Mouse (Mus musculus): ENCODE data around the gene Dusp18.

Gene Dusp18

DNA sequence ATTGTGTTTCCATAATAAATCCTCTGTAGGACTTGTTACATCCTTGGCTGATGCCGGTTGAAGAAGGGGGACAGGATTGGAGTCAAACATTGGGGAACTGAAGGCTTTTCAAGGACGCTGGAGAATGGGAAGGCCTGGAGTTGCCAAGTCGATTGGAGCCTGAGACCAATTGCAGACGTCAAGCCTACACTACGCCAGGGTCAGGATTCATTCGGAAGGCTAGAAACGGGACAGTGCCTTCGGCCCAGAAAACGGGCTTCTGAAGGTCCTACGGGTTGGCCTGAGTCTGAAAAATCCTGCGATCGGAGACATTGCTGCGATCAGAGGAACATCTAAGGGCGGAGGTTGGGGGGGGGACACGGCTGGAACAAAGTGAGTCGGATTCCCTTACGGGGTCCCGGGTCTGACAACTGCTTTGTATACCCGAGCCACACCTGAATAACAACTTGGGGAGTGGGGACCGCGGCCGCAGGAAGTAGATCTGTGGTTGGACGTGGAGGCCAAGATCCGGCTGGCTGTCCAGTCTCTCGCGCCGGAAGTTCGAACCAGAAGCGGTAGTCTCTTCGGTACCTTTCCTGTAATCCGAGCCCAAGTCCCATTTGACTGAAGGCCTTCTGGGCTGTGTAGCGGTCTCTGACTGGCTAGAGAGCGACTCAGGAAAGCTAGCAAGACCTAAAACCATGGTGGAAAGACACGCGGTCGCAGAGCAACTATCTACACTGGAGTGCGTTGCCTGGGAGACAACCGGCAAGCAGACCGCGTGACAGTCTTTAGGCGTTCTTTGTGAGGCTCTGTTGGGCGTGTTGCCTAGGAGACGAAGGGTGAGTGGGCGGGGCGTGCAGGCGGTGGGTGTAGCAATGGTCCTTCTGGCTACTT, at the start of gene Dusp18, which contains the start of gene 4921536K21Rik:
TSS of gene Dusp18 (plus strand) at position 835 of the 876 bp plus-strand sequence.
TSS of gene 4921536K21Rik (minus strand) at position 693 of the 876 bp plus-strand sequence.
- DNase-seq (ENCODE audit: low spot score), result peak; percentile 98

DNA sequence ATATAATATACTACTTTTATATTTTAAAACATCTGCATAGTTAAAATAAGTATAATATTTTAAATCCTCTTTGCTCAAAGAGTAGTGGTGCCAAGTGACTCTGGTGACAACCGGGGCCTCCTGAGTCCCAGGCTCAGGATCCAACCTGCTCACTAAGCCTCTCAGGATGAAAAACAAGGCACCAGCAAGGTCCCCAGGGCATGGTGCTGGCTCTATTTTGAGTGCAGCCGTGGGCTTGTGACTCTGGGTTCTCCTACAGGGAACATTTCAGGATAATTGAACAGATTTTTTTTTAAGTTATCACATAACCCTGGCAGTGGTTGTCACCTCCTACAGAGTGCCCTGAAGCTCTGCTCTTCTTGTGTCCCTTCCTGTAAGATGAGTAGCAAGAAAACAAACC, 48.7 kb upstream of the Dusp18 start:
- DNase-seq (ENCODE audit: low spot score), result no peak

DNA sequence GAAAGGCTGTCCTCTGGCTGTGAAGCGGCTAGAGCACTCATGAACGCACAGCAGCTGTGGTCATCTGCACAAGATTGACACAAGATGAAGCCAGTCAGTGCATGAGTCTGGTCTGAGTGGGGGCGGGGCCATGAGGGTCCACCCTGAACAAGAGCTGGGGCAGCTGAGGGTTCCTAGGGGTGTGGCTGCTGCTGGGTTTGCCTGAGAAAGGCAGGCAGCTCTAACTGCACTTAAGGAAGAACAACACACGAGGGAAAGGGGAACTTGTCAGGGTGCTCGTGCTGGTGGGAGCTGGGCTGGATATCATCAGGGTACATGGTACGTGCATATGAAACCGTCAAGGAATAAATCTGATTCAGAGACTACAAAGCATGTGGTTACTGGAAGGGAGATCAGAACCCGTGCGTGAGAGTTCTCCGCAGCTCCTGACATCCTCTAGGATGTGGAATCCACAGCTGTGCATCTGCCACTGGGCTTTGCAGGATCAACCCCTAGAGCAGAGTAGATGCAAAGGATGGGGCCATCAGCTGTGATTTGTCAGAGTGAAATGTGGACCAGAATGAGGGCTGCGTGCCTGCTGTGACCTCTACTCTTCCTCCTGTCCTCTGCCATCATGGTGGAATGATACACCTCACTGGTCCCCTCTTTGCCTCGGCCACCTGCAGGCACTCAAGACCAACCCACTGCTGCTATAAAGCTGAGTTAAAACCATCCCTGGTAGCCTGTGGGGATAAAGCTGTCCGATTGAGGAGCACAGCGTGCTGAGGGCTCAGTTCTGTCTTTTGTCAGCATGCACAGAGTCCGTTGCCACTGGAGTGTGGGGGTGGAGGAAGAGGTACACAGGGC, 45.3 kb upstream of the Dusp18 start:
- peak; percentile 28 for DNase-seq (ENCODE audit: low spot score)

DNA sequence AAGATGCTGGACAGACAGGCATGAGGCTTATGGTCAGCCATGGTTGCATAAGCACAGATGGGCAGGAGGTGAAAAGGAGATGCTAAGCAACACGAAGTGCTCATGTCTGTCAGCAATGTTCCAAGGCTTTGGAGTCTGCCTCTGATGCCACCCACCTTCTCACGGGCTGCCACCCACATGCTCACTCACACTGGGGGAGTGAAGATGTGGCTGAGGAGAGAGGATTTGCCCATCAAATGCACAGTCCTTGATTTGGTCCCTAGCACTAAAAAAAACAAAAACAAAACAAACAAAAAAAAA, 44.8 kb upstream of the Dusp18 start:
- no peak for DNase-seq (ENCODE audit: low spot score)

DNA sequence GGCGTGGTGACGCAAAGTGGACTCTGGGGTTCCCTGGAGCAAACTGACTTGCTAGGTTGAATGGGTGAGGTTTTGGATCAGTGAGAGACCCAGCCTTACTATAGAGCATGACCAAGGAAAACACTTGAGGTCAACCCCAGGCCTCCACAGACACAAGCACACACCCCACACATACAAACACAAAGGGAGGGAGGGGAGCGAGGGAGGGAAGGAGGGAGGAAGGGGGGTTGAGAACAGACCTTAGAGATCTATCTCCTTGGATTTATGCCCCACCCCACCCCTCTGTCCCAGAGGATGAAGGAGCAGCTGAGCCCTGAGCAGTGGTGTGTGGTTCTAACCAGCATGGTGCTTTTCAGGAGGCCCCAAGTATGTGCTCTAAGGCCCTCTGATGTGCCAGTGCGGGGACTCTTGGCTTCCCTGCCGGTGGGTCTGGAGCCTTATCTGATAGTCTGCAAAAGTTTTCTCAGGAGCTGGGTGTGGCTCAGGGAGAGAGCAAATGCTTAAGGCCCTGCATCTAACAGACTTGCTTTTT, 44.2 kb upstream of the Dusp18 start:
- no peak for DNase-seq (ENCODE audit: low spot score)

DNA sequence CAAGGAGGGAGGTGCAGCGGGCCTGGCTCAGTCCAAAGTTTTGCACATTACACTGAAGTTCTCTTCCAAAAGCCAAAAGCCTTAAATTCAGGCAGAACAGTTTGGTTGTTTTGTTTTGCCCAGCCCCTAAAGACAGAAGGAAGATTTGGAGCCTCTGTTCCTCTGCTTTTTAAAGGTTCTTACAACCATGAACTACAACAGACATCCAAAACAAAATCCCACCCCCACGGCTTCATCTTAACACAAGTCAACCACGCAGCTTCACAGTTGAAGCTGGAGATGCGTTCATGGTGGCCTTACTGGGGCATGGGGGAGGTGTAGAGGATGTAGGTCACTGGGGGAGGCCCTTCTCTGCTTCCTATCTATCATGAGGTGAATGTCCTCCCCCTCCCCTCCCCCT, 43.2 kb upstream of the Dusp18 start:
- no peak for DNase-seq (ENCODE audit: low spot score)

DNA sequence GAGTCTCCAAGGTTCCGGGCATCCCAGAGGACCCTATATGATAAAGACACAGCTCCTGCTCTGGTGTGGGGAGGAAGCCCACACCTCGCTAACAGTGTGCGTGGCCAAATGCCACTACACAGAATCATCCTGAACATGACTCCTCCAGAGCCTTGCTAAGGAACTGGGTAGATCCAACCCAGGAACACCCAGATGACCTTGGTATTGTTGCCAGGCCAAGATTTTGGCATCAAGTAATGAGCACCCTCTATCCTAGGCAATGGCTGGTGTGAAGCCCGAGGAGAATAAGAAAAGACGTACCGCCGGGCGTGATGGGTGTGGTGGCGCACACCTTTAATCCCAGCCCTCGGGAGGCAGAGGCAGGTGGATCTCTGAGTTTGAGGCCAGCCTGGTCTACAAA, 42.0 kb upstream of the Dusp18 start:
- DNase-seq (ENCODE audit: low spot score), result no peak

DNA sequence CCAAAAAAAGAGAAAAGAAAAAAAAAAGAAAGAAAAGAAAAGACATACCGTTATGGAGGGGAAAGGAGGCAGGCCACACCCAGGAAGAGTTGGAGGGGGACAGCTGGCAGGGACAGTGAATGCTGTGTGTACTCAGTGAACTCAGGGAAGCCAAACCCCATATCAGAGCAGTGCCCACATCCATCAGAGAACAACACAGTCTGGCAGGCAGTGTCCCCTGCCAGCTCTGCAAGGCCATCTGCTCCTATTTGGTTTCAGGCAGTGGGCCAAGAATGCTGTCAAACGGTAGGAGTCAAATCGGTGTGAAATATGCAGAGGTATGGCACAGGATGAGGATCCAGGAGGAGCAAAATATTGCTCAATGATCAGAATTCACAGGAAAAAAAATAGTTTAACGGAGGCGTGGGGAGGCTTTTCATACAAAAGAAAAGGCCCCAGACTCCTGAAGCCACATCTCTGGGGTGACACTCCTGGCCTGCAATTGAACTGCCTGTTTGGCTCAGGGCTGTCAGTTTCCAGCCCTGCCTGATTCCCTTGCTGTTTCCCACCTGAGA, 41.5 kb upstream of the Dusp18 start:
- DNase-seq (ENCODE audit: low spot score), result no peak

DNA sequence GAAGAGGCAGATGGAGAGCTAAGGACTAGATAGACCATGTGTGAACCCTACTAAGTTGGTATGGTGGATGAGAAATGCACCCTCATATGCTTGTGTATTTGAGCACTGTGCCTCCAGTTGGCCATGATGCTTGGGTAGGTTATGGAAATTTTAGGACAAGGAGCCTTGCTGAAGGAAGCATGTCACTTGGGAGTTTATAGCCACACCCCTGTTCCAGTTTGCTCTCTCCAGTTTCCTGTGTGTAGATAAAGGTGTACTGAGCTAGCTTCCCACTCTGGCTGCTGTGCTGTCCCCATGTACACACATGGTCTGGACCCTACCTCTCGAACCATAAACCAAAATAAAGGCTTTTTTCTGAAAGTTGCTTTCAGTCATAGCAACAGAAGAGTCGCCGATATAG, 40.9 kb upstream of the Dusp18 start:
- DNase-seq (ENCODE audit: low spot score), result no peak

DNA sequence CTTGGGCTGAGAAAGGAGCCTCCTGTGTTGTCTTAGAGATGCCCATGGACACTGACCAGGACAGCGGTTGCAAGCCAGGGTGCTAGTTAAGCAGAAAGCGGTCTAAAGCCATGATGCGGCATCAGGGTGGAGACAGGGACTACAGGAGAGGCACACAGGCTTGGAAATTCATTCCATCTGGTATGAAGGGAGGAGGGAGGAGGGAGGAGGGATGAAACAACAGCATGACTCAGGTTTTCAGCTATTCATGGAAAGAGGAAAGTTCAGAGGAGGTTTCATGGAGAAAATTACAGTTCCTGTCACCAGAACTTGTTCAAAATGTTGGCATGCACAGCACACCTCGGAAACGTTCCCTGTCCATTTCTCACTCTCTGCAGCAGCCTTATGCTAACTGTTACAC, 39.2 kb upstream of the Dusp18 start:
- DNase-seq (ENCODE audit: low spot score), result no peak

DNA sequence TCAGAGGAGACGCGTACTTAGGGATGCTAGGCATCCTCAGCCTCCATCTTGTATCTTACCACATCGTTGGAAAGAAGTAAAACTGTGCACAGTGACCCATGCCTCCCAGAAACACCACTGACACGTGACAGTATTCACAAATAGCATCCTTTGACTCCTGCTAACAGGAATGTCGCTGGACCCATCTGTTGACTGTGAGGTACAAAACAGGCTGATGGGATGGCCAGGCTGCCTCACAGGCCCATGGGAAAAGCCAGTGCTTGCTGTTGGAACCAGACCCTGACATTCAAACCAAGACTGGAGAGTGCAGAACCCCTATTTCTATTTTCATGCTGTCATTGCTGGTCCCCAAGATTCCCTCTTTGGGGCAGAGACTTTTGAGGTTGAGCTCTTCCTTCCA, 37.1 kb upstream of the Dusp18 start:
- DNase-seq (ENCODE audit: low spot score), result no peak

DNA sequence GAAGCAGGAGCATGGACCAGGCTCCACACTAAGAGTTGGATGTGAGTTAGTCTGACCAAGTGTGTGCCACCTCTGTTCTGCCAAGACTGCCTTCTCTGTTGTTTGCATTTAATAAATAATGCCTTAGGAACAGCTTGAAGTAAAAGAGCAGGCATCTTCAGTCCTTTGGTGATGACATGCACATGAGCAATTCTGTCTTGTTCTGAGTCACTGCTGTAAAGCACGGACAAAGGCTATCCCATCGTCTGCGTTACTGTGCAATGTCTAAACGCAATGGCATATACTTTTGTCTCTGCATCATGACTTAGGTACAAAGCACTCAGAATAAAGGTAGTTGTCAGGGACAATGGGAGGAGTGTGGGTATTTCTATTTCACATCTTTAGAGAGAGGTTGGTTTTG, 35.3 kb upstream of the Dusp18 start:
- no peak for DNase-seq (ENCODE audit: low spot score)

DNA sequence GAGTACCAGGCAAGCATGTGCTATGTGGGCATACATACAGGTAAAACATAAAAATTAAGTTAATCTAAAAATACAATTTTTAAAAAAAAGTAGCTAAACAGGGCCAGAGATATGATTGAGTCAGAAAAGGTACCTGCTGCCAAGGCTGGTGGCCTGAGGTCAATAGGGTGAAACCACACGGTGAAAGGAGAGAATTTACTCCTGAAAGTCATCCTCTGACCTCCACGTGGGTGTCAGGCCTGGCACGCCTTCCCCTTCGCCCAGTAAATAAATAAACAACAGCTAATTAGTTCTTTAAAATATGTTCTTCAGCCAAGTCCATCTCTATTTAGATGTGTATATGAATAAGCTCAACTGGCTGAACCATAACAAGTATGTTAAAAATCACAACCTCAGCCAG, 34.7 kb upstream of the Dusp18 start:
- no peak for DNase-seq (ENCODE audit: low spot score)

DNA sequence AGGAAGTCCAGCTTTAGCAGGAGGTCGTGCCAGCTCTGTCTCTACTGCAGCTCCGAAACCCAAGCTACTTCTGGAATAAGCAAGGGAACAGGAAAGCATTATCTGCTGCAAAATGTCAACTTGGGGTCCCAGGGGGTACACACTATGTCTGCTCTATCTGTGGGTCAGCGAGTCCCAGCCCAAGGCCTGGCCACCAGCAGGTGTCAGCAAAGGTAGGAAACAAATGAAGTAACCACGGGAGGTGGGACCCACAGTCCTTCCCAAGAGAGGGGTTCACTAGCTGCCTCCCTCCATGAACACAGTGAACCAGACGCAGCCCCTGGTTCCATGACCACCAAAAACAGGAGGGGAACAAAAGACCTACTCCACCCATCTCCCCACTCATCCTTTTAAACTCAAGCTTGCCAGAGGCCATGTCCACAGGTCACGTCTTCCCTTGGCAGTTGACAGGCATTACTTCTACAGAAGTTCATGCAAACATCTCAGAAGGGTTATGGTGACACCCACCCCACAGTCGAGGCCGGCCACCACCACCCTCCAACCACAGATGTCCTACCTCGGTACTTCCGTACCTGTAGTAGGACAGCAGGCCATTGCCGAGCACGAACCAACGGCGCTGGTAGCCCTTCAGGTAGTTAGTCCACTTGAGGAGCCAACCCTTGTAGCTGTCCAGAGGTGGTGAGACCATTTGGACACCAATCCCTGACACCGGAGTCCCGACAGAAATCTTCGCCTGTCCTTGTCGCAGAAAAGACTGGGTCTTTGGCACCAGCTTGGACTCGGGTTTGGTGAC, 32.2 kb upstream of the Dusp18 start:
- DNase-seq (ENCODE audit: low spot score), result no peak

DNA sequence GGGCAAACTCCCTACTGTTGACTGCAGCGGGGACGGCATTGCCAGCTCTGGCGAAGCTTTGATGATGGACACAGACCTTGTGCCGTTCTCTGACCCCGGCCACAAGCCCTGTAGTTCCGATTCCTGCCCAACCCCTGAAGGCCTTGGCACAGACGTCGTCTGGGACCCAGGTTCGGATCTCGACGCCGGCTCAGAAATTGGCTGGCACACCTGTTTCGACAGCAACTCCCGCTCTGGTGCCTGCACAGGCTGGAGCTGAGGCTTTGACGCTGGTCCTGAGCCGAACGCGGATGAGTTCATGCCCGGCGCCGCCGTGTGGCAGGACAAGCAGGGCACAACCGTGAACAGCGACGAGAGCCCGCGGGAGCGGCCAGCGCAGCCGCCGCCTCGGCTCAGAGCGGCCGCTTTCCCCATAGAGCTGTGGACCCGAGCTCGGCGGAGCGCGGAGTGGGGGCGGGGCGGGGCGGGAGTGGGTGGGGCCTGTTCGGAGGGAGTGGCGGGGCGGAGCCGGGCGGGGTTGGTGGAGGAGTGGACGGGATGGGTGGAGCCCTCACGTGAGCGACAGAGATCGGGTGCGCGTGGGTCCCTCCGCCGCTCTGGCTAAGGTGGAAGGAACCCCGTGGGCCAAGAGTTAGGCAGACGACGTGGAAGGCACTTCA, 31.5 kb upstream of the Dusp18 start, which contains the start of gene Osbp2:
TSS of gene Osbp2 (minus strand) at position 450 of the 659 bp plus-strand sequence.
- peak; percentile 78 for DNase-seq (ENCODE audit: low spot score)

DNA sequence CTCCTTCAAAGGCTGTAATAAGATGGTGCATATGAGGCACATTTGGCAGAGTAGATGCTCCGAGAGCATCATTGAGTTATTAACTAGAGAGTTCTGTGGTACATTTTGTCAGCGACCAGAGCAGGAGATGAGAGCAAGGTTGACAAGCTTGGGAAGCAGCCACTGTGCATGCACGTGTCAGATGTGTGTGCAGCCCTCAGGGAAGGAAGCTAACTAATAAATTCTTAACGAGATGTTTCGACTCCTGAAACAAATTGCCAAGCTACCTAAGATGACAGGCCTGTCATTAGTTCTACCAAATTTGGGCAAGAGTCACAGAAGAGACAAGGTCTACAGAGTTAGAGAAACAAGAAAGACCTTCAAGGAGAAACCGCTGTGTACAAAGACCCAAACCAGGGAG, 30.7 kb upstream of the Dusp18 start:
- peak; percentile 32 for DNase-seq (ENCODE audit: low spot score)

DNA sequence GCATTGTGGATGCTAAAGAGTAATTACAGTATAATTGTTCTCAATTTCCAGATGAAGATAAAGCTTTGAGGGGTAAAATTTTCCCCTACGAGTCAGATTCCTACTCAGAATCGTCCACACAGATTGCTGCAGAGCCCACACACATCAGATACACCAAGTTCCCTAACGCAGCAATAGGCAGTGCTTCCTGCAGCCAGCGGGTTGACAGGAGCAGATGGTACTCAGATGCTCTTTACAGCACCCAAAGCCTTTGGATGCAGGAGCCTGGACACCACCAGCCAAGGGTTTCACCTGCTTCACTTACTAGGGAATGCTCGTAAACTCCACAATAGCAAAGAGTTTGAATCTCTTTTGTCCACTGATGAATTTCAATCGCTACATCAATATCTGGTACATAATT, 18.6 kb upstream of the Dusp18 start:
- DNase-seq (ENCODE audit: low spot score), result no peak

DNA sequence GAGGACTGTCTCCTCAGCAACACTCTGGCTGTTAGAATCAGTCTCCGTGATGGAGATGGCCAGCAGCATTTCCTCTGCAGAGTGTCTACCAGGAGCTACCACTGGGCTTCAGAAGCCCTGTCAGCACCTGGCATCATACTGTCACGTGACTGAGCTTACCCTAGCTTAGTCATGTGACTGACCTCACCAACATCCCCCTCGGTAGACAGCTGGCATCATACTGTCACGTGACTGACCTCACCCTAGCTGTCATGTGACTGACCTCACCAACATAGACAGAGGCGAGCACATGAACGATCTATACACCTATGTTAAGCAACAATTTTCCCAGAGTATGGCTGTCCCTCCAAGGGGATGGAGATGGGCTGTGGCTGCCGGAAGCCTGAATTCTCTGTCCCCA, 16.4 kb upstream of the Dusp18 start:
- DNase-seq (ENCODE audit: low spot score), result no peak

DNA sequence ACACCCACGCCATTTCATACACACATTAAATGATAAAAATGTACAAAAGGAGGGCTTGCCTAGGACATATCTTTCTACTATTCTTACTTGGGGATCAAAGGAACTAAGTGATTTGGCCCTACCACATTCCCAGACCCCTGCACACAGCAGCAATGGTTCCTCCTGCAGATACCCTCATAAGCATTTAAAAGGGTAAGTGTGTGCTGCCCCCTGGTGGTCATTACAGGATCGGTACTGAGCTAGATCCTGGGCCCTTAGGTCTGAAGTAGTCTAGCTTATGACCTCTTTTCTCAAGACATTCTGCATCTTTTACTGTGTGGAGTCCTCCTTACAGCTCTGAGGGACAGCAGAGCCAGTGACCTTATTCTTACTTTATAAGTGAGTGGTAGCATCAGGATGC, 15.2 kb upstream of the Dusp18 start:
- DNase-seq (ENCODE audit: low spot score), result peak; percentile 89

DNA sequence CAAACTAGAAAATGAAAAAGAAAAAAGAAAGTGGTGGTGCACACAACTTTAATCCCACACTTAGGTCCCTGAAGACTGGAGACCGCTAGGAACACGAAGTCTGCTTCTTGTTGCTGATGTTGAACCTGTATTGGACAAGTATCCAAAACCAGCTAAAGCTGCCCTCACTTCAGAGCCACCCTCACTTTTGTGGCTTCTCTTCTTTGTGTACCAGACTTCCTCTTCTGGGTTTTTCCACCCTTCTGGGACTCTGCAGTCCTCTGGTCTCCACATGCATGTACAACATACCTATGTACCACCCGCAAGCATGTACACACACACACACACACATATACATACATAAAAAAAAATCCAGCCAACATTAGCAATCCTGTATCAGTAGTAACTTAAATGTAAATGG, 11.3 kb upstream of the Dusp18 start:
- no peak for DNase-seq (ENCODE audit: low spot score)

DNA sequence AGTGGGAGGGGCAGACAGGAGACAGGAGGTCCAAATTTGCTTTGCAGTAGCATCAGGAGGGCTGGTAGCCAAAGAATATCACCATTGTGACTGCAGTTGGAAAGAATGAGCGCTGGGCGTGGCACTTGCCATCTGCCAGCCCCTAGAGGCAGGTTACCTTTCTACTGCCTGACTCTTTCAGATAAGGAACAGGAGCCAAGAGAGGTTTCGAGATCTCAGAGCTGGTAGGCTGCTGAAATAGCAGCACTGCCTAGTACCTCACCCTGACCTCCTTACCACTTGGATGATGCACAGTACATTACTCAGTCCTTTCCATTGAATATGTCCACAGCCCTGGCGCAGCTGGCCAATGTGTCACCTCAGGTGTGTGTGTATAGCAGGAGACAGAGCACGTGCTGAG, 7.7 kb upstream of the Dusp18 start:
- DNase-seq (ENCODE audit: low spot score), result no peak

Measured in embryo, embryonic 10 days (tissue).